Mouse (Mus musculus) G1E (cell line): Measurements from ENCODE around the gene Prap1. TPM values are rescaled to one million over a fixed set of nuclear protein-coding genes. Genes with fewer than 3 reads are reported as not detected.
"Not testable (repeated sequence)": the region's sequence is repeated elsewhere in the genome, so short reads cannot be mapped to it uniquely, and the experiment has no call there.

Experiments
- ATAC-seq: 2 replicates; pipeline ENCODE4 v1.8.0; 2016; ENCODE audit warnings: mild to moderate bottlenecking; ENCODE audit not compliant: insufficient number of reproducible peaks, poor library complexity, low FRiP score, severe bottlenecking; ENCODE audit errors: extremely low read depth
- DNase-seq: peaks from one replicate; pipeline ENCODE4 v3.0.0; 2012; ENCODE audit warnings: low spot score
- H3K27me3 ChIP-seq: 2 replicates; pipeline ENCODE4 v1.6.1; 2012; ENCODE audit warnings: mild to moderate bottlenecking, low read length, inconsistent platforms; ENCODE audit not compliant: insufficient read depth
- H3K36me3 ChIP-seq: replicated peaks from 2 replicates; pipeline ENCODE3; 2012; ENCODE audit warnings: mild to moderate bottlenecking, inconsistent platforms
- H3K4me1 ChIP-seq: 2 replicates; pipeline ENCODE4 v1.6.1; 2012; ENCODE audit warnings: low read depth, low read length, inconsistent platforms, mixed read lengths; ENCODE audit not compliant: insufficient read depth
- H3K4me3 ChIP-seq: 2 replicates; pipeline ENCODE4 v1.5.1; 2012; ENCODE audit warnings: low read depth, mild to moderate bottlenecking, inconsistent platforms, low read length, moderate library complexity, mixed read lengths
- H3K9me3 ChIP-seq: replicated peaks from 2 replicates; pipeline ENCODE4 v1.6.1; 2012; ENCODE audit warnings: inconsistent platforms
- CTCF ChIP-seq: IDR thresholded peaks from 2 replicates; pipeline ENCODE4 v1.5.1; 2012; ENCODE audit warnings: low read depth, low read length, inconsistent platforms, mixed read lengths
- GATA1 ChIP-seq: IDR thresholded peaks from 2 replicates; pipeline ENCODE4 v1.6.1; 2012; ENCODE audit warnings: borderline replicate concordance, low read length, inconsistent platforms, mixed read lengths
- GATA2 ChIP-seq: IDR thresholded peaks from 2 replicates; pipeline ENCODE4 v1.6.1; 2012; ENCODE audit warnings: low read depth, low read length, inconsistent platforms, borderline replicate concordance
- POLR2AphosphoS5 ChIP-seq: IDR thresholded peaks from 2 replicates; pipeline ENCODE4 v1.6.1; 2012; ENCODE audit warnings: low read depth, low read length, inconsistent platforms; ENCODE audit not compliant: insufficient replicate concordance
- TAL1 ChIP-seq: conservative IDR thresholded peaks from 2 replicates; pipeline ENCODE4 v1.6.1; 2012; ENCODE audit warnings: low read depth, low read length, inconsistent platforms, mixed read lengths
- polyA plus RNA-seq: library from polyadenylated mRNA; stranded (reverse); fragments of >175 nt; gene quantifications from 2 replicates; pipeline ENCODE4 v1.2.3, GENCODE M21; 2012
- total RNA-seq, 2 experiments: library from RNA; stranded (forward) in 1 of 2; stranded (reverse) in 1 of 2; fragments of 200-1000 nt in 1 of 2; fragments of >200 nt in 1 of 2; fragmentation: Nextera tagmentation in 1 of 2; gene quantifications; 2 replicates each; pipeline ENCODE4 v1.2.3; 2014 to 2017

Prap1 gene
- total and polyA plus RNA-seq, 3 experiments: not detected

- 0 out of 2 replicates have a peak, but pooled peaks cover 2% of the 10 kb centered on the region for H3K27me3 ChIP-seq
- H3K4me1 ChIP-seq: peaks cover 63% of the 10 kb centered on the region
- ATAC-seq (peak; percentile 96), DNase-seq (peak; percentile 84)
- H3K36me3 ChIP-seq: peaks cover 37% of the 10 kb centered on the region
- TF ChIP-seq POLR2AphosphoS5 (no peak), GATA1 (no peak), TAL1 (no peak), GATA2 (no peak), CTCF (no peak)
- no peaks in the 10 kb centered on the region for H3K9me3 ChIP-seq
- H3K4me3 ChIP-seq: peak overlapping the region; percentile 84
These were observed 32.3 kb downstream of the Prap1 start for GRCm38 (mm10) chr7:140125278-140126021.

- Histone ChIP-seq H3K4me1 (peaks cover 63% of the 10 kb centered on the region), H3K9me3 (no peaks in the 10 kb centered on the region), H3K27me3 (0 out of 2 replicates have a peak, but pooled peaks cover 2% of the 10 kb centered on the region), H3K4me3 (peak overlapping the region; percentile 84), H3K36me3 (peaks cover 41% of the 10 kb centered on the region)
- TF ChIP-seq CTCF: no peak
- no peak for TF ChIP-seq GATA1
- TF ChIP-seq POLR2AphosphoS5: no peak
- no peak for TF ChIP-seq GATA2
- TF ChIP-seq TAL1: no peak
- no peak for ATAC-seq
- no peak for DNase-seq
These were observed 32.8 kb downstream of the Prap1 start for GRCm38 (mm10) chr7:140126022-140126350.

DNA sequence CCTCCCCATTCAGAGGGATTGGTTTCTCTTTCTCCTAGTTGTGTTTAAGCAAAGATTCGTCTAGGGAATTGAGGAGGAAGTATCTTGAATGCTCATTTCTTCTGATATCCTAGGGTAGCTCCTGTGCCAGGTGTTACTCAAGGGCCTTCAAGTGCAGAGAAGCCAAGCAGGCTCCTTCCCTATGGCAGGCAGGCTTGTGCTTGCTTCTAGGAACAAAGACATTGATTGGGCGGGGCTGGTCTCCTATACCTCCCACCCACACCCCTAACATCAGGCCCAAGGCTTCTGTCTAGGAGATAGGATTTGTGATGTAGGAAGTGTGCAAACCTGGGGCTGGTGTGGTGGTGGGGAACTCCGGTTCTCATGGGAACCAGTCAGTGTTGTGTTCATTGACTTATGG lies 33.7 kb downstream of the Prap1 start:
- no peaks in the 10 kb centered on the region for H3K27me3 ChIP-seq
- peaks cover 49% of the 10 kb centered on the region for H3K36me3 ChIP-seq
- TF ChIP-seq GATA1: no peak
- no peak for TF ChIP-seq CTCF
- TF ChIP-seq POLR2AphosphoS5: no peak
- no peak for TF ChIP-seq GATA2
- no peak for TF ChIP-seq TAL1
- no peaks in the 10 kb centered on the region for H3K9me3 ChIP-seq
- ATAC-seq (no peak), DNase-seq (no peak)
- H3K4me1 ChIP-seq: peaks cover 64% of the 10 kb centered on the region
- H3K4me3 ChIP-seq: peak overlapping the region; percentile 68

GRCm38 (mm10) chr7:140127911-140128310 lies 34.7 kb downstream of the Prap1 start:
- Histone ChIP-seq H3K27me3 (no peaks in the 10 kb centered on the region), H3K4me3 (no peak overlapping the region), H3K36me3 (peaks cover 56% of the 10 kb centered on the region), H3K4me1 (peaks cover 68% of the 10 kb centered on the region), H3K9me3 (no peaks in the 10 kb centered on the region)
- TF ChIP-seq POLR2AphosphoS5 (no peak), GATA1 (no peak), GATA2 (no peak), CTCF (no peak), TAL1 (no peak)
- ATAC-seq: no peak
- DNase-seq: no peak

DNA sequence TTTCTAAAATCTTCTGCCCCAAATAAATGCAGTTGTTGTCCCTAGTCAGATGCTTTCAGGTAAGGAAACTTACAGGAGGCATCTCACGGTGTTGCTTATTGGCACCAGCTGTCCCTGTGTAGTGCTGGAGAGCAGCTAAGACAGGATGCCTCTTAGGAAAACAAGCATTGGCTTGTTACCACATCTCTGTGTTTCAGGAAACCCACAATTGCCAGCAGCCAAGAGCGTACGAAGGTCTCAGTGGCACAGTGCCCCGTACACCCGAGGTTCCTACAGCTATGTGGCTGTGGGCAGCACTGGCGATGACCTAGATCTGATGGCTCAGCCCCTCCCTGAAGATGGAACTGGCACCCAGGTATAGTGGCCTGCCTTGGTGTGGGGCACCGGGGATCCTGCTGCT lies 39.0 kb downstream of the Prap1 start:
- H3K36me3 ChIP-seq: peaks cover 78% of the 10 kb centered on the region
- DNase-seq, H3K9me3 ChIP-seq, H3K27me3 ChIP-seq, H3K4me3 ChIP-seq, ATAC-seq: not testable (repeated sequence)
- H3K4me1 ChIP-seq: peaks cover 65% of the 10 kb centered on the region

- Histone ChIP-seq H3K4me1 (peaks cover 64% of the 10 kb centered on the region), H3K36me3 (peaks cover 65% of the 10 kb centered on the region), H3K4me3 (peak overlapping the region; percentile 7; the same call in 1 of the 2 replicates)
- not testable (repeated sequence) for H3K27me3 ChIP-seq, DNase-seq, H3K9me3 ChIP-seq
- ATAC-seq: peak; percentile 64
These were observed 40.8 kb downstream of the Prap1 start for GRCm38 (mm10) chr7:140134033-140134432.

- peaks cover 65% of the 10 kb centered on the region for H3K36me3 ChIP-seq
- ATAC-seq: no peak
- peaks cover 67% of the 10 kb centered on the region for H3K4me1 ChIP-seq
- H3K27me3 ChIP-seq: no peaks in the 10 kb centered on the region
- no peak overlapping the region; the same call in 1 of the 2 replicates for H3K4me3 ChIP-seq
- no peak for DNase-seq
- no peaks in the 10 kb centered on the region for H3K9me3 ChIP-seq
- TF ChIP-seq GATA2 (no peak), GATA1 (no peak), TAL1 (no peak), CTCF (no peak), POLR2AphosphoS5 (no peak)
These were observed 42.0 kb downstream of the Prap1 start for GRCm38 (mm10) chr7:140135106-140135770.
